Mouse (Mus musculus) embryonic facial prominence, embryonic 13.5 days (tissue): ENCODE data around the gene Zfp961. TPM values are rescaled to one million over a fixed set of nuclear protein-coding genes. Genes with fewer than 3 reads are reported as not detected.
A peak's percentile ranks its signal among the peaks of the same experiment; 100 is the strongest.
"Not testable (repeated sequence)": the region's sequence is repeated elsewhere in the genome, so short reads cannot be mapped to it uniquely, and the experiment has no call there.

ENCODE experiments used
- ATAC-seq: fragments of 200-750 bp; cut with Nextera tagmentation; 2 replicates; pipeline ENCODE4 v1.8.0; 2017; ENCODE audit warnings: low read depth; ENCODE audit not compliant: insufficient number of reproducible peaks, insufficient read depth, low FRiP score, low TSS enrichment
- H3K27ac ChIP-seq: fragments of 300-500 bp; sonication (generic); 2 replicates; pipeline ENCODE4 v1.5.1; 2015; ENCODE audit warnings: moderate library complexity, mild to moderate bottlenecking, inconsistent platforms
- H3K27me3 ChIP-seq: fragments of 300-500 bp; sonication (generic); 2 replicates; pipeline ENCODE4 v1.6.1; 2015; ENCODE audit warnings: mild to moderate bottlenecking, inconsistent platforms
- H3K36me3 ChIP-seq: fragments of 300-500 bp; sonication (generic); 2 replicates; pipeline ENCODE4 v1.6.1; 2015; ENCODE audit warnings: mild to moderate bottlenecking, inconsistent platforms
- H3K4me1 ChIP-seq: fragments of 300-500 bp; sonication (generic); 2 replicates; pipeline ENCODE4 v1.6.1; 2015; ENCODE audit warnings: inconsistent platforms
- H3K4me2 ChIP-seq: fragments of 300-500 bp; sonication (generic); 2 replicates; pipeline ENCODE4 v1.6.1; 2015; ENCODE audit warnings: moderate library complexity, mild to moderate bottlenecking, inconsistent platforms
- H3K4me3 ChIP-seq: fragments of 300-500 bp; sonication (generic); 2 replicates; pipeline ENCODE4 v1.5.1; 2015; ENCODE audit warnings: mild to moderate bottlenecking, inconsistent platforms
- H3K9ac ChIP-seq: fragments of 300-500 bp; sonication (generic); 2 replicates; pipeline ENCODE4 v1.6.1; 2015; ENCODE audit warnings: mild to moderate bottlenecking, inconsistent platforms
- H3K9me3 ChIP-seq: fragments of 300-500 bp; sonication (generic); 2 replicates; pipeline ENCODE4 v1.6.1; 2016; ENCODE audit warnings: inconsistent platforms
- WGBS: fragments of 180-500 bp; shearing (Covaris S2); methylation state at CpG from one replicate; pipeline ENCODE4 v1.1.7; 2015; ENCODE audit warnings: mixed read lengths; 5-methylcytosine and 5-hydroxymethylcytosine counted together
- polyA plus RNA-seq: library from polyadenylated mRNA; unstranded; fragments of >200 nt; fragmentation: Nextera tagmentation; extraction: Ambion mirVana; gene quantifications from 2 replicates; pipeline ENCODE4 v1.2.1, GENCODE M21; 2015

The Zfp961 gene
- polyA plus RNA-seq, 1 experiment from 2014 or later = 18.9 TPM

DNA sequence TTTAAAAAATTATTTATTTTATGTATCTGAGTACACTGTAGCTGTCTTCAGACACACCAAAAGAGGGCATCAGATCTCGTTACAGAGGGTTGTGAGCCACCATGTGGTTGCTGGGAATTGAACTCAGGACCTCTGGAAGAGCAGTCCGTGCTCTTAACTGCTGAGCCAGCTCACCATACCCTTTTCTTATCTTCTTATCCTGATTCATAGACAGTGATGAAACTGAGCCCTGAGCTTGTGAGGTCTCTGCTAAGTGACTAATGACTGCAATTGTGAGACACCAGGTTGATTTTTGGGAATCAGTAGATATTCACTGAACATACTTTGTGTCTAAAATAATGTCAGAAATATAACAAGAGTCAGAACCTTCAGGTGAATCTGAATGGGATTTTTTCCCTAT, 12.8 kb upstream of the Zfp961 start:
- H3K36me3 ChIP-seq, H3K4me3 ChIP-seq, H3K4me1 ChIP-seq, ATAC-seq, H3K4me2 ChIP-seq, H3K27ac ChIP-seq, H3K9ac ChIP-seq, H3K27me3 ChIP-seq: not testable (repeated sequence)
- peaks cover 11% of the 10 kb centered on the region; the same call in 1 of the 2 replicates for H3K9me3 ChIP-seq
- 84% methylated on average over 2 of the region's 2 CpGs for WGBS

GRCm38 (mm10) chr8:71940293-71941208, 10.3 kb upstream of the Zfp961 start:
- Histone ChIP-seq H3K27ac (no peak overlapping the region), H3K4me3 (no peak overlapping the region), H3K9me3 (0 out of 2 replicates have a peak, but pooled peaks cover 2% of the 10 kb centered on the region), H3K4me2 (no peak overlapping the region), H3K36me3 (no peaks in the 10 kb centered on the region), H3K4me1 (no peaks in the 10 kb centered on the region), H3K27me3 (no peaks in the 10 kb centered on the region), H3K9ac (no peak overlapping the region)
- no peak for ATAC-seq
- 76% methylated on average over 2 of the region's 2 CpGs for WGBS

- Histone ChIP-seq H3K27me3 (peaks cover 4% of the 10 kb centered on the region), H3K4me1 (no peaks in the 10 kb centered on the region), H3K9ac (no peak overlapping the region), H3K27ac (no peak overlapping the region), H3K4me2 (no peak overlapping the region), H3K9me3 (no peaks in the 10 kb centered on the region), H3K4me3 (no peak overlapping the region), H3K36me3 (no peaks in the 10 kb centered on the region)
- ATAC-seq = no peak
- WGBS = 94% methylated on average over 1 of the region's 1 CpGs
These were observed 9.1 kb upstream of the Zfp961 start for GRCm38 (mm10) chr8:71941776-71942175.

DNA sequence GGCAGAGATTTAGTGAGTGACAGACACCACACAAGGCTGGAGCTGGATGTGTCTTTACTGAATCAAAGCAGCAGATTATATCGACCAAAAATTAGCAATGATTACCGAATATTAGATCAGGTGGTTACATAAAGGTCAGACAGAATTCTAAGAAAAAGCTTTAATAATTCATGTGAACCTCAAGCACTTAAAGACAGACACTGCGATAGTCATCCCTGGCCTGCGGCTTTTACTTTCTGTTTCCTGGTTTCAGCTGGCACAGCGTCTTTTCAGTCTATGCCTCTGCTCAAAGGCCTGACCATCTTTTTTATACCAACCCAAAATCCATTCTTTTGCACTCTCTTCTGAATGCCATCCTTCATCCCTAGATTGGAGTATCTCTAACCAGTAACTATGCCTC, 2.2 kb upstream of the Zfp961 start:
- 0 out of 2 replicates have a peak, but pooled peaks cover 3% of the 10 kb centered on the region for H3K9me3 ChIP-seq
- WGBS = 92% methylated on average over 5 of the region's 5 CpGs
- no peak overlapping the region for H3K4me2 ChIP-seq
- peaks cover 6% of the 10 kb centered on the region; the same call in 1 of the 2 replicates for H3K36me3 ChIP-seq
- no peak for ATAC-seq
- H3K4me1 ChIP-seq = peaks cover 15% of the 10 kb centered on the region
- no peak overlapping the region for H3K9ac ChIP-seq
- no peak overlapping the region for H3K27ac ChIP-seq
- no peak overlapping the region for H3K4me3 ChIP-seq
- peaks cover 5% of the 10 kb centered on the region for H3K27me3 ChIP-seq

DNA sequence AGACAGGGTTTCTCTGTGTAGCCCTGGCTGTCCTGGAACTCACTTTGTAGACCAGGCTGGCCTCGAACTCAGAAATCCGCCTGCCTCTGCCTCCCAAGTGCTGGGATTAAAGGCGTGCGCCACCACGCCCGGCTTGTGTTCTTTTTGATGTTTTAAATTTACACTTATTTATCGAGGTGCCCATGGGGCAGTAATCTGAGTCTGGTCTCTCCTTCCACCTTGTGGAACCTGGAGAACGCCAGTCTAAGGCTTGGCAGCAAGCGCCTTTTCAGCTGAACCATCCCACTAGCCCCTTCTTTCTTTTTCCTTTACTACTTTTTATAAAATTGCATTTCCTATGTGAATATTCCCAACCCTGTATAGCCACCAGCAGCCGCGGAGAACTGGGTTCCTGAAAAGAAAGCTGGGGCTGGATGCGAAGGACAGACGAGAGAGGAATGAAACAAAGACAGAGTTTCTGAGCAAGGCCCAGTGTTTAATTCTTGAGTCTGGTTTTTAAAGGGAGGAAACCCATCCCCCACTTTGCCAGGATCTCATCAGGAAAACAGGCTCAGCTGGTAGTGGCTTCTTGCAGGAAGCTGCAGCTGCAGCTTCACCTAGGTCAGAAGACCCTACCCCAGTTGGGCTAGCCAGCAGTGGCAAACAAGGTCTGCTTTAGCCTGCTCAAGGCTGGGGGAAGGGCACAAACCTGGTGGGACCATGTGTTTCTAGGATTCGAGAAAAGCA, 761 bp downstream of the Zfp961 start:
- H3K4me2 ChIP-seq = peak overlapping the region; percentile 71
- 34% methylated on average over 14 of the region's 14 CpGs for WGBS
- H3K9ac ChIP-seq = peak overlapping the region; percentile 87
- peaks cover 16% of the 10 kb centered on the region for H3K9me3 ChIP-seq
- H3K27me3 ChIP-seq = peaks cover 3% of the 10 kb centered on the region; the same call in 1 of the 2 replicates
- peak overlapping the region; percentile 77 for H3K4me3 ChIP-seq
- peak overlapping the region; percentile 90; the same call in 1 of the 2 replicates for H3K27ac ChIP-seq
- peaks cover 23% of the 10 kb centered on the region for H3K36me3 ChIP-seq
- peaks cover 15% of the 10 kb centered on the region for H3K4me1 ChIP-seq
- no peak for ATAC-seq

DNA sequence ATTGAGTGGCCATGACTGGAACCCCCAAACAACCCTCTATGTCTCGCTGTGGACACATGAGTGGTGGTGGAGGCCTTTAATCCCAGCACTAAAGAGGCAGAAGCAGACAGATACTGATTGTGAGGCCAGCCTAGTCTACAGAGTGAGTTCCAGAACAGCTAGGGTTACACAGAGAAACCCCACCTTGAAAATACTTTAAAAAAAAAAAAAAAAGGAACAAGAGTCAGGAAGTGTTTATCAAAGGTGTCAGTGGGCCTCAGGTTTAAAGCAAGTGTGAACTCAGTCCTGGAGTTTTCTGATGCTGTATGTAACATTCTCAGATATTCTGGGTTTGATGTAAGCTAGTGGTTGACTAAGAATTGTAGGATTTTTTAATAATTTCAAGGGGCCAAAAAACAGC, 1.7 kb downstream of the Zfp961 start:
- no peaks in the 10 kb centered on the region for H3K27me3 ChIP-seq
- H3K4me2 ChIP-seq = peak overlapping the region; percentile 71; the same call in 1 of the 2 replicates
- ATAC-seq = no peak
- no peak overlapping the region; the same call in 1 of the 2 replicates for H3K4me3 ChIP-seq
- WGBS = 100% methylated on average over 1 of the region's 1 CpGs
- H3K9ac ChIP-seq = no peak overlapping the region
- peaks cover 15% of the 10 kb centered on the region for H3K4me1 ChIP-seq
- peaks cover 19% of the 10 kb centered on the region for H3K9me3 ChIP-seq
- peaks cover 23% of the 10 kb centered on the region for H3K36me3 ChIP-seq
- no peak overlapping the region for H3K27ac ChIP-seq

DNA sequence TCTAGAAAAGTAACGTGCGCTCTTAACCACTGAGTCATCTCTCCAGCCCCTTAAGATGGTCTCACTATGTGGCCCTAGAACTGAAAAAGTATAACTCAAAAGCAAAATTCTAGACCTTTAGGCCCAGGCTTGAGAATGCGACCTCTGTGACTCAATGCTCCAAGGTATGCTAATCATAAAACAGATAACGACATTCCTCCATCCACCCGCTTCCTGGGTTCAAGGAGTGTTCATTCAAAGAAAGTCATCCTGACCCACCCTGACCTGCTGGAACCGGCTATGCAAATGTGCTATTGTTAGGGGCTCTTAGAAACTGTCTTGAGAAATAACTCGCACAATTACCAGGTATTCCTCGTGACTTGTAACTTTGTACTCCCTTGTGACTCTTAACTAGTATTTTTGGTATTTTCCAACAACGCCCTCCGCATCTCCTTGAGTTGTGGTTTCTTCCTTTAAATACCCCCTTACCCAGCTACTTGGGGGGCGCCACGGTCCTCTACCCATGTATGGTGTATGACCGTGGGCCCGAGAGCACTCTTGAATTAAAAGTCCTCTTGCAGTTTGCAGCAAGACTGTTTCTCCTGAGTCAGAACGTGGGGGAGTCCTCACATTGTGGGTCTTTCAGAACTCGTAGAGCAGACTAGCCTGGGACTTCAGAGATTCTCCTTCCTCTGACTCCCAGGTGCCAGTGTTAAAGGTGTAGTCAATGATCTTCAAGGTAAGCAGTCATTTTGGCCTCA, 2.3 kb downstream of the Zfp961 start:
- H3K27me3 ChIP-seq, H3K4me2 ChIP-seq, ATAC-seq, H3K4me3 ChIP-seq, H3K27ac ChIP-seq, H3K9ac ChIP-seq: not testable (repeated sequence)
- Histone ChIP-seq H3K36me3 (peaks cover 23% of the 10 kb centered on the region), H3K9me3 (peaks cover 19% of the 10 kb centered on the region), H3K4me1 (peaks cover 15% of the 10 kb centered on the region)
- WGBS = 96% methylated on average over 16 of the region's 16 CpGs

DNA sequence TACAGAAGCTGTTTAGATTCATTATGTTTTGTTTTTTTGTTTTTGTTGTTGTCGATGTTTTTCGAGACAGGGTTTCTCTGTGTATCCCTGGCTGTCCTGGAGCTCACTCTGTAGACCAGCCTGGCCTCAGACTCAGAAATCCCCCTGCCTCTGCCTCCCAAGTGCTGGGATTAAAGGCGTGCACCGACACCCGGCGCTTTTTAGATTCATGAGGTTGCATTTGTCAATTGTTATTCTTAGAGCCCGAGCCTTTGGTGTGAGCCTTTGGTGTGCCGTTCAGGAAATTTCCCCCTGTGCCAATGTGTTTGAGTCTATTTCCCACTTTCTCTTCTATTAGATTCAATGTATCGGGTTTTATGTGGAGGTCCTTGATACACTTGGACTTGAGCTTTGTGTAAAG, 3.8 kb downstream of the Zfp961 start:
- Histone ChIP-seq H3K9ac (no peak overlapping the region), H3K4me1 (peaks cover 15% of the 10 kb centered on the region), H3K9me3 (peaks cover 19% of the 10 kb centered on the region), H3K4me2 (no peak overlapping the region), H3K27me3 (no peaks in the 10 kb centered on the region), H3K4me3 (no peak overlapping the region), H3K27ac (no peak overlapping the region), H3K36me3 (peaks cover 28% of the 10 kb centered on the region)
- ATAC-seq = no peak
- 96% methylated on average over 9 of the region's 9 CpGs for WGBS

- H3K4me3 ChIP-seq = no peak overlapping the region
- H3K9ac ChIP-seq = no peak overlapping the region
- H3K4me2 ChIP-seq = no peak overlapping the region
- no peaks in the 10 kb centered on the region for H3K27me3 ChIP-seq
- peaks cover 11% of the 10 kb centered on the region for H3K9me3 ChIP-seq
- H3K4me1 ChIP-seq = no peaks in the 10 kb centered on the region
- no peak for ATAC-seq
- H3K36me3 ChIP-seq = peaks cover 26% of the 10 kb centered on the region
- no peak overlapping the region for H3K27ac ChIP-seq
These were observed 9.6 kb downstream of the Zfp961 start for GRCm38 (mm10) chr8:71960483-71960882.

DNA sequence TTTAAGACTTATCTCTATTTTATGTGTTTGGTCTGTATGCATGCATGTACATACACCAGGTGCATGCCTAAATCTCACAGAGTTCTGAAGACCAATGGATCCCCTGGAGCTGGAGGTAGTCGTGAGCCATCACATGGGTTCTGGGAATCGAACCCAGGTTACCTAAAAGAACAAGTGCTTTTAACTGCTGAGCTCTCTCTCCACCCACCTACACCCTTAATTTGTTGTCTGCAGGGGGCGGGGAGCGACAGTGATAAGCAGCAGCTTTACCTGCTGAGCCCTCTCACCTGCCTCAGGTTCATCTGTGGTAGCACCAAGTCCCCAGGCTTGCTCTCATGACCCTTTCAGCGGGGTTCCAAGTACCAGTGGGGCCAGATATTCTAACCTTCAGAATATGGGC, 11.0 kb downstream of the Zfp961 start:
- 86% methylated on average over 5 of the region's 5 CpGs for WGBS
- H3K4me2 ChIP-seq = no peak overlapping the region
- no peak overlapping the region for H3K4me3 ChIP-seq
- no peak for ATAC-seq
- peaks cover 8% of the 10 kb centered on the region for H3K9me3 ChIP-seq
- no peaks in the 10 kb centered on the region for H3K27me3 ChIP-seq
- no peak overlapping the region for H3K9ac ChIP-seq
- no peak overlapping the region for H3K27ac ChIP-seq
- peaks cover 40% of the 10 kb centered on the region for H3K36me3 ChIP-seq
- no peaks in the 10 kb centered on the region for H3K4me1 ChIP-seq

- 83% methylated on average over 3 of the region's 3 CpGs for WGBS
These were observed 13.2 kb downstream of the Zfp961 start for GRCm38 (mm10) chr8:71964051-71964450.

More at GRCm38 (mm10) chr8:71964051-71964450, 13.2 kb downstream of the Zfp961 start:
- H3K9ac ChIP-seq = no peak overlapping the region
- no peaks in the 10 kb centered on the region for H3K27me3 ChIP-seq
- peaks cover 7% of the 10 kb centered on the region; the same call in 1 of the 2 replicates for H3K9me3 ChIP-seq
- no peak overlapping the region for H3K27ac ChIP-seq
- H3K36me3 ChIP-seq = peaks cover 57% of the 10 kb centered on the region
- no peak for ATAC-seq
- H3K4me2 ChIP-seq = no peak overlapping the region
- H3K4me1 ChIP-seq = no peaks in the 10 kb centered on the region
- H3K4me3 ChIP-seq = no peak overlapping the region
